8 mouse cellular contexts compared by ENCODE assay signal in the genomic region with DNA sequence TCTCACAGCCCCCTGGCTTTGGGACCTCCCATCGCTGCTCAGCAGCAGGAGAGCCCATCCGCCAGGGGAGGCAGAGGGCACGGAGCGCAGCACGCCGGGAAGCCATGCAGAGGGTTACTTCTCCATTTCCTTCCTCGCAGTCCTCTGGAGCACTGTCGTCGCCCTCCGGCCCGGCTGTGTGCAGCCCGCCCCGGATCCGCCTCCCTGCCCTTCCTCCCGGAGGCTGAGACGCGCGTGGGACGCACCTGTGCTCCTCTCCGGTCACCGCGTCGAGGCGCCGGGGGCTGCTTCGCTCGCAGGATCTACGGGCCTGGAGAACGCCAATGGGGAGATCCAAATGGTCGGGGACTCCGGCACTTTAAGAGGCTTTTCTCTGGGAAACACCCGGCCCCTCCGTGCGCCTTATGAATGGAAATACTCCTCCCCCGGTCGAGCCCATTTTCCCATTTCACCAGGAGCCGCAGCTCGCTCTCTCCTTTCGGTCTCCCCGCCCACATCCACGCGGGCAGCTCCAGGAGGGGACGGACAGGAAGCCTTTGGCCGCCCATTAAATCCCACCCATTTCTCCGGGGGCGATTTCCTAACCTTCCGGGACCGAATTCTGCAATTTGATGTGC. TPM values are rescaled to one million over a fixed set of nuclear protein-coding genes. Genes with fewer than 3 reads are reported as not detected.
DNase-seq lines count a peak whose midpoint lies in the region; ATAC-seq lines count a peak whose summit lies in the region.

A gene (plus strand): TSS at position 82 of the 617 bp plus-strand sequence.

- DNase-seq in adrenal gland, adult (ENCODE audit: inconsistent age in 2 of 2, low spot score in 1 of 2): peak; percentile 79 to 93
- peak; percentile 79 to 88 for DNase-seq in left cerebral cortex, adult 18-20 months (ENCODE audit: low spot score in 2 of 2)
- DNase-seq in lung, postnatal 14 days: peak; percentile 16
- DNase-seq in right cerebral cortex, adult 18-20 months: peak; percentile 90

- peaks cover 10% of the 10 kb centered on the region for H3K27me3 ChIP-seq in forebrain, embryonic 13.5 days
- no peaks in the 10 kb centered on the region for H3K27me3 ChIP-seq in hindbrain, embryonic 16.5 days (replicated peaks; ENCODE audit: control insufficient read depth, insufficient read depth, low read length)

- H3K4me3 ChIP-seq in forebrain, embryonic 13.5 days: peak within 1 kb of the TSS; percentile 58
- peak within 1 kb of the TSS; percentile 81 for H3K4me3 ChIP-seq in hindbrain, embryonic 16.5 days (ENCODE audit: low read length)

- peak within 1 kb of the TSS; percentile 71 for H3K4me2 ChIP-seq in forebrain, embryonic 13.5 days
- peak within 1 kb of the TSS; percentile 57 for H3K4me2 ChIP-seq in hindbrain, embryonic 16.5 days (ENCODE audit: low read length)

- ATAC-seq in cerebellum, adult (ENCODE audit: insufficient number of reproducible peaks, low FRiP score, low TSS enrichment): peak; percentile 87
- ATAC-seq in forebrain, embryonic 13.5 days: peak; percentile 84
- peak; percentile 90 for ATAC-seq in hindbrain, embryonic 16.5 days
- ATAC-seq in monocyte, adult 5-6 weeks (replicated peaks; ENCODE audit: insufficient number of reproducible peaks, low FRiP score, low TSS enrichment, poor library complexity, severe bottlenecking): no peak

- H3K36me3 ChIP-seq in forebrain, embryonic 13.5 days (ENCODE audit: poor library complexity, severe bottlenecking): no peaks in the 10 kb centered on the region
- no peaks in the 10 kb centered on the region for H3K36me3 ChIP-seq in hindbrain, embryonic 16.5 days (ENCODE audit: control insufficient read depth, insufficient read depth, low read length)

- peak within 1 kb of the TSS; percentile 93 for H3K27ac ChIP-seq in forebrain, embryonic 13.5 days
- H3K27ac ChIP-seq in hindbrain, embryonic 16.5 days (ENCODE audit: low read depth, low read length): peak within 1 kb of the TSS; percentile 99

- WGBS in forebrain, embryonic 13.5 days: under 1% methylated on average over 48 of the region's 48 CpGs
- WGBS in hindbrain, embryonic 16.5 days: under 1% methylated on average over 47 of the region's 48 CpGs

- H3K9ac ChIP-seq in forebrain, embryonic 13.5 days: peak within 1 kb of the TSS; percentile 79
- H3K9ac ChIP-seq in hindbrain, embryonic 16.5 days (ENCODE audit: low read depth, low read length): peak within 1 kb of the TSS; percentile 84

- peaks cover 27% of the 10 kb centered on the region for H3K4me1 ChIP-seq in forebrain, embryonic 13.5 days
- peaks cover 14% of the 10 kb centered on the region for H3K4me1 ChIP-seq in hindbrain, embryonic 16.5 days (ENCODE audit: control insufficient read depth, insufficient read depth, low read depth, low read length)

- H3K9me3 ChIP-seq in forebrain, embryonic 13.5 days (replicated peaks): no peaks in the 10 kb centered on the region
- 0 out of 2 replicates have a peak, but pooled peaks cover 1% of the 10 kb centered on the region for H3K9me3 ChIP-seq in hindbrain, embryonic 16.5 days (ENCODE audit: control insufficient read depth, low read length)

RNA-seq across cellular contexts. Expression of the gene that starts here (rescaled TPM):
- polyA plus RNA-seq in forebrain, embryonic 13.5 days (2015; fragmentation: Nextera tagmentation; extraction: Ambion mirVana): 5.3 and 6.0 TPM in 2 replicates
- polyA plus RNA-seq in hindbrain, embryonic 16.5 days (2015; fragmentation: Nextera tagmentation; extraction: Ambion mirVana): 5.9 and 6.2 TPM in 2 replicates
- 10 to 100 TPM; 54.7 to 55.8 TPM for total RNA-seq in left cerebral cortex, adult 18-20 months (2021)
- total RNA-seq in monocyte, adult 5-6 weeks (2017): 0.19 TPM in 1 of 3 replicates, not detected in the others

Comparison
In these comparisons a context has a peak if more than half of its experiments do, and no peak if none do; other contexts are left out.
1. RNA of the gene that starts here (total RNA-seq): 54.7 to 55.8 TPM in left cerebral cortex, adult 18-20 months; 0.19 TPM in monocyte, adult 5-6 weeks; every median in the first group is over 10 times any median in the second.
2. DNase-seq: peak in every context shown above with its lines; median percentile 90 in right cerebral cortex, adult 18-20 months; 86 in adrenal gland, adult; 84 in left cerebral cortex, adult 18-20 months; 16 in lung, postnatal 14 days.